Mouse (Mus musculus) gastrocnemius, adult 2 months (tissue): ENCODE data around the gene Traf1. TPM values are rescaled to one million over a fixed set of nuclear protein-coding genes. Genes with fewer than 3 reads are reported as not detected.

Experiments
- DNase-seq: peaks from one replicate; pipeline ENCODE4 v3.0.0; 2022
- H3K27ac ChIP-seq: fragments of 200-600 bp; 2 replicates; pipeline ENCODE4 v1.8.1; 2022; ENCODE audit warnings: mild to moderate bottlenecking
- H3K4me3 ChIP-seq: fragments of 200-600 bp; 2 replicates; pipeline ENCODE4 v1.8.1; 2022; ENCODE audit warnings: mild to moderate bottlenecking, moderate library complexity
- CTCF ChIP-seq: fragments of 200-600 bp; IDR thresholded peaks from 2 replicates; pipeline ENCODE4 v1.8.1; 2022; ENCODE audit warnings: antibody characterized with exemption, mild to moderate bottlenecking, moderate library complexity
- intact Hi-C: fragments of 180-260 bp; cut with DNase I; formaldehyde crosslinking; loops from one replicate; pipeline ENCODE4 v1.15.1; 2025
- total RNA-seq, 2 experiments: library from RNA; stranded (reverse); gene quantifications; 2 replicates each; pipeline ENCODE4 v1.2.3; 2021

The Traf1 gene
- total RNA-seq, 2 experiments from 2014 or later, result 0.46 to 1.2 TPM

DNA sequence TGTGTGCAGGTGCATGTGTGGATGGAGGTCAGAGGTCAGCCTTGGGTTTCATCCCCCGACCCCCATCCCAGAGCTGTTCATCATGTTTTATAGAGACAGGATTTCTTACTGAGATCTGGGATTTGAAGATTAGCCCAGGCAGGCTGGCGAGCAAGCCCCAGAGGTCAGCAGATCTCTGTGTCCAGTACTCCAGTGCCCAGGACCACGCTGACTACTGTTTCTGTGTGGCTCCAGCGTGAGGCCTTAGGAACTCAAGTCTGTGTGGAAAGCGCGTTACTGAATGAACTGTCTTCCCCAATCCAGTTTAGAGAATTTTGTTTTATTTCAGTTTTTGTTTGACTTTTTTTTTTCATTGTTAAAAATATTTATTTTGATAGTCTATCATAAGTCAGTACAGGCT is 2.7 kb upstream of the Traf1 start:
- DNase-seq, result no peak
- no peak overlapping the region for H3K4me3 ChIP-seq
- H3K27ac ChIP-seq, result no peak overlapping the region
- no peak for TF ChIP-seq CTCF
- intact Hi-C loops, result no loop called here

DNA sequence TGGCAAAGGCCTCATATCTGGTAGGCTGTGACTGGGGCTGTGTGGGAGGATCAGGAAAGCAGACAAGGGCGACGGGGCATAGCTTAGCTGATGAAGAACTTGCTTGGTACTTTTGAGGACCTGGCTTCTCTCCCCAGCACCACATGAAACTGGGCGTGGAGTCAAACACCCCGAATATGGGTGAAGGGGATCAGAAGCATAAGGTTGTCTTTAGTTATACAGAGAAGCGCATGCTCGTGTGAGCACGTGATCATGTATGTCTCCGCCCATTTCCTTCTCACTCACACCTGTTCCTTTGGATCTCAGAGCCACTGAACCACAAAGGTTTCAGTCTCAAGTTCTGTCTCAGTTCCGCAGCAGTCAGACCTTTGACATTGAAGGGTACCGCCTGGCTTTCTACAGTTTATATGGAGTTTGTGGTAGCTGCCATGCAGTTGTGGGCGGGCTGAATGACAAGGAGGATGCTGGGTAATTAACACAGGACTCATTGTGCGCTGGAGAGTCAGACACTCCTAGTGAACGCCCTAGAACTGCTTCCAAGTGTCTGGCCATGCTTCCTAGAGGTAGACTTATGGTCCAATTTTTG is 1.9 kb upstream of the Traf1 start:
- no peak for TF ChIP-seq CTCF
- Histone ChIP-seq H3K27ac (peak overlapping the region; percentile 63), H3K4me3 (peak overlapping the region; percentile 45)
- no peak for DNase-seq
- intact Hi-C loops, result no loop called here

DNA sequence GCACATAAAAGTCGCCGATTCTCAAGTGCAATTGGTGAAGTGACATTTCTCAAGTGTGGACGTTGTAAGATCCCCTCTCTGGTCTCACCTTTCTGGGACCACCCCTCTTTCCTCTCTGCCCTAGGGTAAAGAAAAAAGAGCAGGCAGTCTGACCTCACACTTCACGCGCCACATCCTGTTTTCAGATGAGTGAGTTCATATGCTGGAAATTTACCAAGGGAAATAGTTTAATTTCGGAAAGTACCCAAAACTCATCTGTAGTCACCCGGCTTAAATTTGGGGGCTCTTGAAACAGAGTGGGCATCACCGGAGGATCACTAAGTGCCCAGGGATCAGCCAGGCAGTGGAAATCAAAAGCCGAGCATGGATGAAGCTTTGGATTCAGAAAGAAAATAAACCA is 1.3 kb upstream of the Traf1 start:
- no peak for DNase-seq
- peak overlapping the region; percentile 45 for H3K4me3 ChIP-seq
- TF ChIP-seq CTCF, result no peak
- intact Hi-C loops, result no loop called here
- H3K27ac ChIP-seq, result peak overlapping the region; percentile 63

DNA sequence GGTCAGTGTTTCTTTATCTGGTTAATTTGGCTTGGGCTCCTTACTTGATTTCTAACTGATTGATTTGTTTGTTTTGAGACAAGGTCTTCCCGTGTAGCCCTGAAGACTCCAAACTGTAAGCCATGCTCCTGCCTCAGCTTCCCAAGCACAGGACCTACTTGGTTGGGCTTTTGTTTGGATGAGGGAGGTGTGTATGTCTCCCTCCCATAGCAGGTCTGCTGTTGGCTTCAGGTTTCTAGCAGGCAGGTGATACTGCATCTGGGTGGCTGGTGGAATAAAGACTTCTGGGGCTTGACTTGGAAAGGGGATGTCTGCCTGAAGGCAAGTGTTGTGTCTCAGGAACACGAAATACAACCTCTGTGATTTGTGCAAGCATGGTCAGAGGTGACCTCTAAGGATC is 639 bp upstream of the Traf1 start:
- Histone ChIP-seq H3K4me3 (no peak overlapping the region), H3K27ac (peak overlapping the region; percentile 31; the same call in 1 of the 2 replicates)
- TF ChIP-seq CTCF, result no peak
- intact Hi-C loops, result no loop called here
- DNase-seq, result no peak

DNA sequence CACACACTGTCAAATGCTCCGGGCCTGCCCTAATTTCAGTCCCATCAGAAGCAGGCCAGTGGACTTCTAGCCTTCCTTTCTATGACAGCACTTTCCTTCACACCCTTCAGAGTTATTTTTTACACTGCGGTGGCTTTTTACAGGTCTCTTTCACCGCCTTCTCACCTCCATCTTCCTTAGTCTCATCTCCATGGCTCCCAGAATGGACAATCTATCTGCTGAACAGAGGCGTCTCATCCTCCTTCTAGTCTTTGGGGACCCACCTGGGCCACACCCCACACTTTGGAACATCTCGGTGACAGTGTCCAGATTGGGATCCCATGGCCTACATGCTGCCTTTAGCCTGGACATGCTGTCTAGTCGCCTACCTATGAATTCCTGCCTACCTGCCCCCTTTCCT is 606 bp downstream of the Traf1 start:
- TF ChIP-seq CTCF, result no peak
- peak overlapping the region; percentile 77 for H3K27ac ChIP-seq
- H3K4me3 ChIP-seq, result peak overlapping the region; percentile 64
- no peak for DNase-seq
- intact Hi-C loops, result no loop called here

DNA sequence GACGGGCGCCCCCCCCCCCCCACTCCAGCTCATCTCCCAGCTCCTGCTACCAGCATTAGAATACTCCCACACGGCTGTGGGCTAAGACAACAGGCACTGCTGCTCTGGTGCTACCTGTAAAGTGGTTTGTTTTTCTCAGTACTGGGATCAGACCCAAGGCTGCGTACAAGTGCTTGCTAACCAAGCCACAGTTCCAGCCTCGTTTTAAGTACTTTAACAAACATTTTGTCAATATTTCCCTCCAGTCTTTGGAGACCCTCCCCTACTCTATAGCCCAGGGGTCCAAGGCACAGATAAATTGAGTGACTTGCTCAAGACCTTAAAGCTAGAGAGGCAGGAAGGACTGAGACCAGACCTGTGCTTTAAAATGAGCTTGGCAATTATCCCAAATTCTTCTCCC is 1.1 kb downstream of the Traf1 start:
- Histone ChIP-seq H3K4me3 (no peak overlapping the region), H3K27ac (no peak overlapping the region)
- no peak for DNase-seq
- TF ChIP-seq CTCF, result no peak
- intact Hi-C loops, result no loop called here

DNA sequence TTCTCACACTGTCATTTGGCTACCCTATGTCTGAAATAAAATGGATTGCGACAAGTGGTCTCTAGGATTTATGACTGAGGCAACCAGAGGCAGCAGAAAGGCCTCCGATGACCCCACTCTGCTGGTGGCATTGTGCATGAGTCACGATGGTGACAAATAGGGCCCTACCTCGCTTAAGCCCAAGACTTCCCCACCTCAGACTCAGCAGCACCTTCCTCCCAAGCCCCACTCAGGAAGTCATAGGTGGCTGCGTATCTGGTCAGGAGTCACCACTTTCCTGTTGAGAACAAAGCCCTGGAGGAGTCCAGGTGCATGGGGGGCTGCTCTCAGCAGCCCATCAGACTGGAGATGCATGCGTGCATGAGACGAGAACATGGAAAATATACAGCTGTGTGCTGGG is 3.0 kb downstream of the Traf1 start:
- DNase-seq, result no peak
- Histone ChIP-seq H3K4me3 (no peak overlapping the region), H3K27ac (no peak overlapping the region)
- intact Hi-C loops, result no loop called here
- no peak for TF ChIP-seq CTCF

DNA sequence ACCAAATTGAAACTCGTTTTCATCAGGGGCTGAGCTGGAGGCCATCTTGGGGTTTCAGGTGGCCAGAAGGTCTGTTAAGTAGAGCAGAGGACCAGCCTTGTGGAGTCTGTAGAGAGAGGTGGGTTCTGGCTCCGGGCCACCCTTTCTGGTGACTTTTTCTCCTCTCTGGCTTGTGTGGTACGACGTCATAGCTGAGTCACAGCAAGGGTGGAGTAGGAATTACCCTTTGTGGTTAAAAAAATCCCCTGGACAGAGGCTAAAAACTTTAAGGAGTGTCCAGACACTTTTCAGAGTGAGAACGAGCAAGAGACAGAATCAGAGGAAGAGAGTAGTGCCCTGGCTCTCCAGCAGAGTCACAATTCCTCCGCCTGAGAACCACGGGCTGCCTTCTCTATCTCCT is 3.5 kb downstream of the Traf1 start:
- TF ChIP-seq CTCF, result no peak
- intact Hi-C loops, result no loop called here
- Histone ChIP-seq H3K27ac (no peak overlapping the region), H3K4me3 (no peak overlapping the region)
- DNase-seq, result no peak

DNA sequence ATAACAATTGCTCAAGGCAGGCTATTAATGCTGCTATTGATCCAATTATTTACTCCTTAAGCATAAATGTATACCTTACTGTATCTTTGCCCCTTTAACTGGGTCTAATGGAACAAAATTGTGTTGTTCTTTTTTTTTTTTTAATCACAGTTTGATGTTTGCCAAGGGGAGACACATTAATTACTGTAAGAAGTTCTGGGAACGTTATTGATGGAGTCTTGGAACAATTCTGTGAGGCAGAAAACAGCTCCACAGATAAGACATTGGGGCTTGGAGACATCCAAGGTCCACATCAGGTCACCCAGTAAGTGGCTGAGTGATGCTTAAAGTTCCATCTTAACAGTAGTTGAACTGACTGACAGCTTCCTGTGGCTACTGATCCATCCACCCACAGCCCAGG is 4.2 kb downstream of the Traf1 start:
- no peak for TF ChIP-seq CTCF
- no peak overlapping the region for H3K4me3 ChIP-seq
- DNase-seq, result no peak
- intact Hi-C loops, result no loop called here
- no peak overlapping the region for H3K27ac ChIP-seq

DNA sequence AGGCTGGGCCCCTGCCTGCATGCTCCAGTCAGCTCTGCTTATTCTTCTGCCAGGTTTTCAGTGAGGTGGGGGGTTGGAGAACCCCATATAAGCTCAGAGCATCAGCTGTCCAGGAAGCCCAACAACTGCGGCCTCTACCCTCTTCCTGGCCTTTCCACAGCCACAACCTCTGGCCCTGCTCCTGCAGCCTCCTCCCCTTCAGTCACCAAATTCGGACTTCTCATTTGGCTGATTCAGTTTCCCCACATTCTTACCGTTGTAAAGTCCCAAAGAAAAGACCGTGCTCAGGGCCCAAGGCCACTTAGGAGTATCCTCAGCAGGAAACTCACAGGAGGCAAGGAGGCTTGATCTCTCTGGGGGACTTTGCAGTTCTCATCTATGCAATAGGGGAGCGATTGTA is 4.6 kb downstream of the Traf1 start:
- DNase-seq, result no peak
- no peak for TF ChIP-seq CTCF
- intact Hi-C loops, result no loop called here

DNA sequence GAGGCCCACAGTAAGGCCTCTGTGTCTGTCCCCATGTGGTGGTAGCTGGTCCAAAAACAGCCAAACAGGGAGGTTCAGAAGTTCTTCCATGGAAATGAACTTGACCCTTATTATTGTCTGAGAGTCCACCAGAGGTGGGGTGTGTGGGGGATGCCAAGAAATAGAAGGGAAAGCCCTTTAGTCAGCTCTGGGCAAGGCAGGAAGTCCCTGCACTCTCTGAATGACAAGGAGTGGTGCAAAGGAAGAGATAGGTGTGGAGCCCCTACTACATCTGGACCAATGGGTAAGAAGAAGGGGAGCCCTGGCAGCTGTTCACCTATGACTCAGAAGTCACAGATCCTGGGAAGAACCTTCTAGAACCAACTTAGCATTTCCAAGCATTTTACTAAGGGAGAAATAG is 7.2 kb downstream of the Traf1 start:
- TF ChIP-seq CTCF, result no peak
- H3K27ac ChIP-seq, result 0 out of 2 replicates have a peak overlapping the region, but pooled peaks have one; percentile 24
- intact Hi-C loops, result no loop called here
- no peak for DNase-seq
- no peak overlapping the region for H3K4me3 ChIP-seq

More for the DNA sequence above, 4.6 kb downstream of the Traf1 start:
- Histone ChIP-seq H3K27ac (no peak overlapping the region), H3K4me3 (no peak overlapping the region)

DNA sequence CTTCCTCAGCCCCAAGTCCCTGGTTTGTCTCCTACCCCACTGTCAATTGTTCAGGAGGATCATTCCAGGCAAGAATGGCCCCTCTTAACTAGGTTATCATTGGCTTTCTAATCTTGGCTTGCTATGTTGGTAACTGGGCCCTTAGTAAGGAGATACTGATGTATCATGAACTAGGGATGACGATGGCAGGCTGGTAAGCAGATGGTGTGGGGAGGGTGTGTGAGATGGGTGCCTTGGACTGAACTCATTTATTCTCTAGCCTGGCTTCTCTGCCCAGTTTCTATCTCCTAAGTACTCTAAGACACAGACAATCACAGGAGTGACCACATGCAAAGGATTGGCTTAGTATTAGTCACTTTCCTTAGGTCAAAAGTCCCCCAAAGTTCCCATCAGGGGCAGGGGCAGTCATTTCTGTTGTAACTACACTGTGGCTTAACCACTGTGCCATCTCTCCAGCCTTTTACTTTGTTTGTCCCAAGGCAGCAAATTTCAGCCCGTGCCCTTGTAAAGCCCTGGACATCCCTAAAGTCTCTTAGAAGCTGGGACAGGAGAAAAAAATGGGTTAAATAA is 7.9 kb downstream of the Traf1 start:
- Histone ChIP-seq H3K27ac (no peak overlapping the region), H3K4me3 (no peak overlapping the region)
- no peak for TF ChIP-seq CTCF
- no peak for DNase-seq
- intact Hi-C loops, result no loop called here

DNA sequence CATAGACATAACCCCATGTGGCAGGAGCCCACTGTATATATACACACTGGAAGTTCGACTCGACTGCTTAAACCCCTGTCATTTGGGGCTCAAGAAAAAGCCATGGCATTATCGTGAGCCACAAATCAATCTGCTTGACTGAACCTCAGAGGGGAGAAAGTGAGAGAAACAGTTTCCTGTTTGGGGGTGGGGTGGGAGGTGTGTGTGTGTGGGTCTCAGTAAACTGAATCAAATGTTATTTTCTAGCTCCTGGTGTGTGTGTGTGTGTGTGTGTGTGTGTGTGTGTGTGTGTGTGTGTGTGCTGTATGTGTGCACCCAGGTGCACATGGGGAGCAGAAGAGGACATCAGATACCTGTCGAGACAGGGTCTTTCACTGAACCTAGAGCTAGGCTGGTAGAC is 8.6 kb downstream of the Traf1 start:
- intact Hi-C loops, result no loop called here
- no peak for TF ChIP-seq CTCF
- H3K4me3 ChIP-seq, result no peak overlapping the region
- DNase-seq, result no peak
- no peak overlapping the region for H3K27ac ChIP-seq

DNA sequence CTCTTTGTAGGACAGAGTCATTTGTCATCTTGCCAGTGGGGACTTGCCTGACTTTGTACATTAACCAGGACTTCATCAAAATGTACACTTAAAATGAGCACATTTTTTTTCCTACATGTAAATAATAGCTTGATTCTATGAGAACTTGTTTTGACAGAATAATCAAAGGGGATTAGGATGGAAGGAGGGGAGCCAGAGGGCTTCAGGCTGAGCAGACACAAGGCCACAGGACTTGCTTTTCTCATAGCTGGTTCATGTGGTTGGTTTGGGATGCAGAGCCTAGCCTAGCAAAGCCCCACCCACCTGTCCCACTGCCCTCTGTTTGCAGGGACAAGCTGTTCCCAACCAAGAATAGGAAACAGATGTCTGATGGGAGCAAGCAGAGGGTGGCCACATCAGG is 10.1 kb downstream of the Traf1 start:
- H3K27ac ChIP-seq, result no peak overlapping the region
- TF ChIP-seq CTCF, result no peak
- intact Hi-C loops, result no loop called here
- H3K4me3 ChIP-seq, result no peak overlapping the region
- no peak for DNase-seq
